Mouse (Mus musculus): ENCODE measurements around the gene Lce1a1.
A peak's percentile ranks its signal among the peaks of the same experiment; 100 is the strongest.
"Not testable (repeated sequence)": the region's sequence is repeated elsewhere in the genome, so short reads cannot be mapped to it uniquely, and the experiment has no call there.

The Lce1a1 gene

GRCm38 (mm10) chr3:92648207-92648606 lies at the start of gene Lce1a1:
Gene Lce1a1, minus strand, starts transcription at chr3:92648307.
- no peak for DNase-seq (ENCODE audit: low read depth)

GRCm38 (mm10) chr3:92694613-92695012 lies 46.5 kb upstream of the Lce1a1 start:
- no peak for DNase-seq (ENCODE audit: low read depth)

- no peak for DNase-seq (ENCODE audit: low read depth)
Measured at GRCm38 (mm10) chr3:92691688-92692087, 43.6 kb upstream of the Lce1a1 start.

- not testable (repeated sequence) for DNase-seq (ENCODE audit: low read depth)
Measured at GRCm38 (mm10) chr3:92689154-92689553, 41.0 kb upstream of the Lce1a1 start.

- no peak for DNase-seq (ENCODE audit: low read depth)
Measured at GRCm38 (mm10) chr3:92687110-92687509, 39.0 kb upstream of the Lce1a1 start, which contains the start of gene Lce1d. Gene Lce1d, minus strand, starts transcription at chr3:92687210.

GRCm38 (mm10) chr3:92678947-92679346 lies 30.8 kb upstream of the Lce1a1 start, which contains the start of gene Lce1c:
Gene Lce1c, plus strand, starts transcription at chr3:92679247.
- DNase-seq (ENCODE audit: low read depth) = no peak

- no peak for DNase-seq (ENCODE audit: low read depth)
Measured at GRCm38 (mm10) chr3:92670215-92670614, 22.1 kb upstream of the Lce1a1 start, which contains the start of gene Lce1a2. Gene Lce1a2, minus strand, starts transcription at chr3:92670315.

- no peak for DNase-seq (ENCODE audit: low read depth)
Measured at GRCm38 (mm10) chr3:92656826-92657225, 8.7 kb upstream of the Lce1a1 start, which contains the start of gene Lce1b. Gene Lce1b, minus strand, starts transcription at chr3:92656926.

GRCm38 (mm10) chr3:92639854-92640253 lies 8.3 kb downstream of the Lce1a1 start:
- no peak for DNase-seq (ENCODE audit: low read depth)

- DNase-seq (ENCODE audit: low read depth) = no peak
Measured at GRCm38 (mm10) chr3:92638653-92638991, 9.5 kb downstream of the Lce1a1 start.

GRCm38 (mm10) chr3:92637745-92638652 lies 10.1 kb downstream of the Lce1a1 start:
- no peak for DNase-seq (ENCODE audit: low read depth)

GRCm38 (mm10) chr3:92621560-92621959 lies 26.5 kb downstream of the Lce1a1 start, which contains the start of gene Lce6a:
Gene Lce6a, minus strand, starts transcription at chr3:92621660.
- DNase-seq (ENCODE audit: low read depth) = no peak

GRCm38 (mm10) chr3:92609804-92610203 lies 38.3 kb downstream of the Lce1a1 start:
- DNase-seq (ENCODE audit: low read depth) = no peak

- no peak for DNase-seq (ENCODE audit: low read depth)
Measured at GRCm38 (mm10) chr3:92607392-92607791, 40.7 kb downstream of the Lce1a1 start, which contains the start of gene 2210017I01Rik. Gene 2210017I01Rik, minus strand, starts transcription at chr3:92607492.

GRCm38 (mm10) chr3:92602169-92602568 lies 45.9 kb downstream of the Lce1a1 start:
- DNase-seq (ENCODE audit: low read depth) = peak; percentile 13

- no peak for DNase-seq (ENCODE audit: low read depth)
Measured at GRCm38 (mm10) chr3:92600456-92600855, 47.7 kb downstream of the Lce1a1 start.

- DNase-seq (ENCODE audit: low read depth) = no peak
Measured at GRCm38 (mm10) chr3:92599973-92600372, 48.1 kb downstream of the Lce1a1 start.

GRCm38 (mm10) chr3:92598429-92598828 lies 49.7 kb downstream of the Lce1a1 start:
- DNase-seq (ENCODE audit: low read depth) = no peak

Measured in c-Kit-positive CD71-negative TER-119-negative erythroid progenitor cells, embryonic 14.5 days (primary cell).